Mouse (Mus musculus) frontal cortex, adult 2 months (tissue): ENCODE data around the gene Ppme1. TPM values are rescaled to one million over a fixed set of nuclear protein-coding genes. Genes with fewer than 3 reads are reported as not detected.
A peak's percentile ranks its signal among the peaks of the same experiment; 100 is the strongest.

Experiments
- DNase-seq, 2 experiments: peaks; one replicate each; pipeline ENCODE4 v3.0.0; 2022; ENCODE audit warnings: low spot score in 1 of 2; ENCODE audit errors: extremely low spot score in 1 of 2
- polyA plus RNA-seq: library from polyadenylated mRNA; depleted of rRNA; stranded (reverse); fragments of >200 nt; gene quantifications from 2 replicates; pipeline ENCODE4 v1.2.3, GENCODE M21; 2012

The Ppme1 gene
- polyA plus RNA-seq, 1 experiment, result 226 TPM

DNA sequence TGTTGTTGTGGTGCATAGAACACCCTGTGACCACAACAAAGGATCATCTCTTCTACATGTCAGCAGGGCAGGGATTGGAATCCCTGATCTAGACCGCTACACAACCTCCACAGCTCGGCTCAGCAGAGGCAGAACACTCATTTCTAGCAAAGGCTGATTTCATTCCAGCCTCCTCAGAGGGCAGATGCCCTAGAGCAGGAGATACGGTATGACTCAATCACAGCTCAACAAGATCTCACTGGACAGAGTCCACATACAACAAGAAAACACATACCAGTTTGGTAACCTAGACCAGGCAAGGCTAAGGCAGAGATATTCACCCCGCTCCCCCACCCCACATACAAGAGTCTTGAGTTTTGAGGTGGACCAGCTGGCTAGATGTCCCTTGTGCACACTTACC, 43.5 kb downstream of the Ppme1 start:
- no peak for DNase-seq

GRCm38 (mm10) chr7:100327514-100327913, 44.6 kb downstream of the Ppme1 start:
- DNase-seq, result no peak

DNA sequence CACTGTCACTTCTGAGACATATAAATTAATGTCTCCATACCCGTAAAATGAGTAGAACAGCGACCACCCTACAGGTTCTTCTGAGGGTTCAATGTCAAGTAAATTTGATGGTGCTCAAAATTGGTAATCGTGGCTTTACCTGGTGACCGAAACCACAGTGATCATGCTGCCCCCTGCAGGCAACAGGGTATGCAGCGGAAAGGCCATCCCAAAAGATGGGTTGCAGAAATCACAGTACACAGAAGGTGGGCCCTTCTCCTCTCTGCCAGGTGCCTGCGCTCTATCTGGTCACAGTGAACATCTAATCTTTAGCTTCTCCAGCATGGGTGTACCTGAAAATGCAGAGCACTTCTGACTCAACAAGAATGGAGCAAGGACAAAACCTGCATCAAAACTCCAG, 46.6 kb downstream of the Ppme1 start:
- DNase-seq, result peak in 1 of 2 experiments; percentile 75

GRCm38 (mm10) chr7:100323721-100324120, 48.4 kb downstream of the Ppme1 start:
- no peak for DNase-seq

GRCm38 (mm10) chr7:100317534-100317933, 54.6 kb downstream of the Ppme1 start:
- no peak for DNase-seq

DNA sequence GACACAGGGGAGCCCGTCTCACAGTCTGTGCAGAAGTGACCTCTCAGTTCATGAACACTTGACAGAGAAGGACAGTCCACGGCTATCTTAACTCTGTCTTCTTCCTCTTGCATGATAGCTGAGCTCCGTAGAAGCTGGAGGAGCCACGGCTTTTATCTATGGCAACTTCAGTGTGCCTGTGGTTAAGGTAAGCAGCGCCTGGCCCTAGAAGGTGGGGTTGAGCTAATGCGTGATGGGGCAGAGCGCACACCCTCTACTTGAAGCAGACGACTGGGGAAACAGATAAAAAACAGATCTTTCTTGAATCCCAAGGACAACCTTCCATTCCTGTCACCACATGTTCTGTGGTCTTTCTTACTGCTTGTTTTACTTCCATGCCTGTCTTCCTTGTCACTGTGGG, 55.2 kb downstream of the Ppme1 start:
- DNase-seq, result no peak

DNA sequence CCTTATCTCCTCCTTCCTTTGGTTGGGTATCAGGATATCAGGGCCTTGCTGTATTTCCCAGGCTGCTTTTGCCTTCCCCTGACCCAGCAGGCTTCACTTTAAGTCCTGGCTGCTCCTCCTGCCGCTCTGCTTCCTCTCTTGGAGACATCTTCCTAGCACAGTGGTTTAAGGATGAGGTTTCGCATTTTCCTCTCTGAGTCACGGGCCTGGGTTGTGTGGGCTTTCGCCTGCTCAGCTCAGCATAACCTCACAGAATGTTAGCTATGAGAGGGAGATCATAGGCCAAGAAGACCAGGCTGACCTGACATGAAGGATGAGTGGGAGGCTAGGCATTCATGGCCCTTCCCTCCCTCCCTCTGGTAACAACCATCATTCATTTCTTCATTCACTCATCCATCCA, 59.4 kb downstream of the Ppme1 start:
- DNase-seq, result no peak

- DNase-seq, result no peak
Measured at GRCm38 (mm10) chr7:100310290-100310689, 61.8 kb downstream of the Ppme1 start.

- no peak for DNase-seq
Measured at GRCm38 (mm10) chr7:100309679-100310078, 62.4 kb downstream of the Ppme1 start.

DNA sequence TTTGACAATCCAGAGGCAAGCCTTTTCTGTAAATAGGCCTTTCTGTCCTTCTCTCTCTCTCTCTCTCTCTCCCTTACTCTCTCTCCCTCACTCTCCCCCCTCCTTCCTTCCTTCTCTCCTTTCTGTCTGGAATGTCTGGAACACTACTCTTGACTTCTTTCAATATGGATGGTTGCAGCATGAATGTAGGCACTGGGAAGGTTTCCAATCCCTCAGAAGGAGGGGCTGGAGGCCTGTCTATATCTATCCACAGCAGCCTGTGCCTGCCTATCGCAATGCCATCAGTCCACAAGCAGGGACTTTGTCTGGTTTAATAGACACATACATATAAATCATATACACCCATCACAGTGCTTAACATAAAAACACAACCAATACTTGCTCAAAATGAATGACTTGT, 62.9 kb downstream of the Ppme1 start:
- DNase-seq, result no peak

- peak; percentile 40 to 81 for DNase-seq
Measured at GRCm38 (mm10) chr7:100307872-100308653, 64.0 kb downstream of the Ppme1 start.

GRCm38 (mm10) chr7:100305894-100306293, 66.2 kb downstream of the Ppme1 start:
- no peak for DNase-seq

- DNase-seq, result peak; percentile 71 to 83
Measured at GRCm38 (mm10) chr7:100302316-100302715, 69.8 kb downstream of the Ppme1 start.

GRCm38 (mm10) chr7:100301390-100301789, 70.7 kb downstream of the Ppme1 start:
- no peak for DNase-seq

- DNase-seq, result no peak
Measured at GRCm38 (mm10) chr7:100298861-100299510, 73.1 kb downstream of the Ppme1 start.

- no peak for DNase-seq
Measured at GRCm38 (mm10) chr7:100296699-100297098, 75.4 kb downstream of the Ppme1 start.

- DNase-seq, result peak in 1 of 2 experiments; percentile 46
Measured at GRCm38 (mm10) chr7:100295745-100296144, 76.4 kb downstream of the Ppme1 start.

GRCm38 (mm10) chr7:100293546-100293945, 78.6 kb downstream of the Ppme1 start:
- DNase-seq, result no peak

DNA sequence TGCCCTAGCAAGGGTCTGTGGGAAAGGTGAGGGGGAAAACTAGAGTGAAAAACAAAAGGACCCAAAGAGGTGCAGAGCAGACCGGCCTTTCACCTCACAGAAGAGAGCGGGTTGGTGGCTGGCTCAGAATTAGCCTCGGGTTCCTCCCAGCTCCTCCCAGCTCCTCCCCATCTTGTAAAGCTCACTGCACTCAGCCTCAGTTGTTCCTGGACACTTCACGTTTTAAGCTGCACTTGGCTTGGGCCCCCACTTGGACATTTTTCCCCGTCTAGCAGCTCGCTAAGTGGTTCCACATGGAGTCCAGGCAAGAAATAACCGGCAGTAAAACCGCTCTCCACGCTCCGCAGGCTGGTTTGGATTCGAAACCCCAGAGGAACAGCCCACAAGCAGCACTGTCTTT, 83.5 kb downstream of the Ppme1 start:
- no peak for DNase-seq

DNA sequence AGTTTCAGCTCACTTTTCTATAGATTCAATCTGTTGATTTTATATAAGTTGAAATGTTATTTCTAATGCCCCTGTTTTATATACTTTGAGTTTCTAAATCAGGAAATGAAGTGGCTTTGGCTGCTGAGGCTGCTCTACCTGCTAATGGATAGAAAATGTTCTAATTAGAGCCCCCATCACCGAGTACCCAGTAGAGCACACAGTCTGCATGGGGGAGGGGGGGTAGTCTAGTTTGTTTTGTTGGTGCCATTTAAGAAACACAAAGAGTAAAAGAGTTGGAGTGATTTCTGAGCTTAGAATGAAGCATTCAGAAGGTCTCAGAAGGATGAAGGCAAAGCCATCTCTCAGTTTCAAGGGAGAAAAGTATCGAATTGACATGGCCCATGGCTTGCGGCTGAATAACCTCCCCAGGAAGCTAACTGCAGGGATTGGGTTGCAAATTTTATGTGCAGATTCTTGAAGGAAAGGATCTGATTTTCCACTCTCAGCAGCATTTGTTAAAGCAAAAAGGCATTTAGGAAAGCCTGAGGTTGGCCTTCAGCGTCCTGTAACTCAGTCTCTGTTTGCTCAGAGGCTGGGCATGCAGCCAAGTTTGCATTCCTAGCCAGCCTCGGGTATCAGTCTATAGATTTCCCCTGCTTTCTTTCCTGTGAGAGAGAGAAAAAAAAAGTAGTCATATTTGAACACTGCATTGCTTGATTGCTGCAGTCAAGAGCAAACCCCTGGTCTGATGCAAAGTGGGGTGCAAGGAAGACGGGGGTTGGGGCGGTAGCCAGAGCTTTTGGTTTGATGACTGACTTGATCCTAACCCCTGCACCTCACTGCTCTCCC, 84.1 kb downstream of the Ppme1 start:
- no peak for DNase-seq

DNA sequence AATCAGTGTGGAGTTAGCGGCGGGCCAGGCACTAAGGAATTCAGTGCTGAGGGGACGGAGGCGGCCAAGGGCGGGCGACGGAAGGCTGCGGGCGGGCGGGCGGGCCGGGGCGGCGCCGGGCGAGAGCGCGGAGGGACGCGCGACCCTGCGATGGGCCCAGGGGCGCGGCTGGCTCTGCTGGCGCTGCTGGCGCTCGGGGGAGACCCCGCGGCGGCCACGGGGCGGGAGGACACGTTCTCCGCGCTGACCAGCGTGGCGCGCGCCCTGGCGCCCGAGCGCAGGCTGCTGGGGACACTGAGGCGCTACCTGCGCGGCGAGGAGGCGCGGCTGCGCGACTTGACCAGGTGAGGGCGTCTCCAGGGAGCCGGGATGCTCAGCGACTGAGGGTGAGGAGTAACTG, 86.7 kb downstream of the Ppme1 start, which contains the start of gene P4ha3:
Gene P4ha3, plus strand, starts transcription at position 138 of the 400 bp plus-strand sequence.
- no peak for DNase-seq
